ENCODE assay signal across 10 mouse cellular contexts in the genomic region with DNA sequence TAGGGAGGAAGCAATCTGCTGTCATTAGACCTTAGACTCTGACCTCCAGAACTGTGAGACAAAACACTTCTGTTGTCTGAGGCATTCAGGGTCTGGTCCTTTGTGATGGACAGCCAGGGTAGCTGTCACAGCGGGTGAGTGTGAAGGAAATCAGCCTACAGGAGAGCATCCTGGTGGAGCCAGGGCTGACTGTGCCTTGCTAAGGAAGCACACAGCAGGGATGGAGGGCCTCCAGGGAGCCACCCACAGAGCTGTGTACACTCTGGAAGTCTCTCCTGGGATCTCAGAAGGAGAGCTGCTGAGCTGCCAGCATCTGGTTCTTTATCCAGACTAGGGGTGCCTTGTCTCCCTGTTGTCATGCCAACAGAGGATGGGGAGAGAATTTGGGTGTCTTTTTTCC.
DNase-seq lines count a peak whose midpoint lies in the region; ATAC-seq and TF ChIP-seq lines count a peak whose summit lies in the region.
"Had no signal": no experiment of that assay in that cellular context is flagged by ENCODE, and none has a peak within 500 bp of the region (broad histone marks: within the 10 kb centered on the region; RNA-seq: fewer than 3 reads in every experiment).

No protein-coding gene starts in this region.

- DNase-seq in ES-E14 (ENCODE audit: low read depth, low spot score), result peak; percentile 39
- peak; percentile 84 for DNase-seq in ZHBTc4 (ENCODE audit: low read depth, low spot score)
- DNase-seq in left cerebral cortex, postnatal 14 days (ENCODE audit: low spot score in 2 of 2), result peak; percentile 69 to 80
- DNase-seq in ovary, postnatal 36 days (ENCODE audit: low spot score), result no peak
- DNase-seq in thymus, postnatal 0 days (ENCODE audit: low spot score), result no peak
- DNase-seq in spleen, postnatal 4 days (ENCODE audit: low spot score in 2 of 2), result no peak
- DNase-seq: kidney, postnatal 4 days had no signal

- no peaks in the 10 kb centered on the region for H3K36me3 ChIP-seq in ES-E14 (ENCODE audit: control insufficient read depth, insufficient read depth, low read length, poor library complexity, severe bottlenecking)
- H3K36me3 ChIP-seq in intestine, embryonic 15.5 days, result no peaks in the 10 kb centered on the region
- H3K36me3 ChIP-seq: lung, embryonic 15.5 days had no signal

- intact Hi-C loops in left cerebral cortex, postnatal 14 days (cut with DNase I), result no loop called here

- no peak overlapping the region for H3K27ac ChIP-seq in ES-E14 (ENCODE audit: insufficient read depth, low read depth, low read length, poor library complexity, severe bottlenecking)
- no peak overlapping the region for H3K27ac ChIP-seq in intestine, embryonic 15.5 days
- H3K27ac ChIP-seq: lung, embryonic 15.5 days had no signal

- no peak overlapping the region for H3K9ac ChIP-seq in ES-E14 (ENCODE audit: insufficient read depth, low read depth, low read length, poor library complexity, severe bottlenecking)
- no peak overlapping the region for H3K9ac ChIP-seq in intestine, embryonic 15.5 days
- H3K9ac ChIP-seq: lung, embryonic 15.5 days had no signal

- H3K4me1 ChIP-seq in ES-E14 (ENCODE audit: control insufficient read depth in 2 of 2, insufficient read depth in 2 of 2, low read length in 2 of 2, poor library complexity in 1 of 2), result no peaks in the 10 kb centered on the region
- H3K4me1 ChIP-seq in intestine, embryonic 15.5 days (replicated peaks), result 0 out of 2 replicates have a peak, but pooled peaks cover 2% of the 10 kb centered on the region
- H3K4me1 ChIP-seq: lung, embryonic 15.5 days had no signal

- H3K9me3 ChIP-seq in ES-E14 (ENCODE audit: control insufficient read depth, insufficient read depth, low read depth, low read length), result no peaks in the 10 kb centered on the region
- H3K9me3 ChIP-seq in intestine, embryonic 15.5 days, result no peaks in the 10 kb centered on the region
- H3K9me3 ChIP-seq: lung, embryonic 15.5 days had no signal

- in situ Hi-C loops in ES-E14 (cut with MboI; ENCODE audit: low sequenced_read_pairs in 2 of 2, unreplicated experiment in 2 of 2), result no loop called here

- no peak overlapping the region for H3K4me2 ChIP-seq in intestine, embryonic 15.5 days (replicated peaks)
- H3K4me2 ChIP-seq: lung, embryonic 15.5 days had no signal

- 0 out of 2 replicates have a peak, but pooled peaks have one; percentile 36 for ATAC-seq in intestine, embryonic 15.5 days

- WGBS in intestine, embryonic 15.5 days, result 17% methylated on average over 1 of the region's 1 CpGs

- H3K4me3 ChIP-seq in ES-E14 (ENCODE audit: insufficient read depth in 1 of 2, low read depth in 1 of 2, low read length in 2 of 2, poor library complexity in 1 of 2, severe bottlenecking in 1 of 2), result no peak overlapping the region
- no peak overlapping the region for H3K4me3 ChIP-seq in intestine, embryonic 15.5 days (replicated peaks)
- H3K4me3 ChIP-seq: lung, embryonic 15.5 days; myocyte had no signal

- H3K27me3 ChIP-seq in intestine, embryonic 15.5 days (replicated peaks), result no peaks in the 10 kb centered on the region
- H3K27me3 ChIP-seq: lung, embryonic 15.5 days had no signal

TF ChIP-seq in ES-E14, 5 proteins besides CTCF, POLR2A, EP300 and RAD21:
- TF ChIP-seq ZC3H11A (IDR thresholded peaks at IDR 0.05; ENCODE audit: borderline replicate concordance, low read depth, low read length) (no peak), CHD2 (IDR thresholded peaks at IDR 0.05; ENCODE audit: low read depth, low read length) (no peak), ZNF384 (IDR thresholded peaks at IDR 0.05; ENCODE audit: low read depth, low read length) (no peak), HCFC1 (IDR thresholded peaks at IDR 0.05; ENCODE audit: borderline replicate concordance, insufficient read depth, low read length) (no peak), MAFK (IDR thresholded peaks at IDR 0.05; ENCODE audit: insufficient read depth, low read depth, low read length) (no peak)

Comparison
In these comparisons a context has a peak if more than half of its experiments do, and no peak if none do; other contexts are left out.
1. DNase-seq: peak in ES-E14 (single experiment), ZHBTc4 (single experiment) and left cerebral cortex, postnatal 14 days (2 of 2); none in ovary, postnatal 36 days (single experiment), thymus, postnatal 0 days (single experiment) and spleen, postnatal 4 days (0 of 2).